Mouse (Mus musculus): ENCODE data around the gene Trmt6. TPM values are rescaled to one million over a fixed set of nuclear protein-coding genes. Genes with fewer than 3 reads are reported as not detected.

Gene Trmt6
- polyA plus RNA-seq, 1 experiment from 2014 or later = 30.8 TPM

GRCm38 (mm10) chr2:132846407-132847358, 30.8 kb upstream of the Trmt6 start, which contains the start of gene Crls1:
Crls1 (plus strand) TSS chr2:132846666.
- Histone ChIP-seq H3K9me3 (ENCODE audit: control insufficient read depth, low read length) (no peaks in the 10 kb centered on the region), H3K9ac (ENCODE audit: low read length) (peak within 1 kb of the TSS; percentile 88), H3K4me2 (ENCODE audit: low read depth) (peak within 1 kb of the TSS; percentile 80), H3K27ac (ENCODE audit: low read depth, low read length) (peak within 1 kb of the TSS; percentile 62; the same call in 1 of the 2 replicates), H3K27me3 (ENCODE audit: control insufficient read depth, insufficient read depth, low read length) (no peaks in the 10 kb centered on the region), H3K4me1 (ENCODE audit: control insufficient read depth, insufficient read depth, low read length) (peaks cover 9% of the 10 kb centered on the region), H3K36me3 (ENCODE audit: control insufficient read depth, insufficient read depth, low read length) (no peaks in the 10 kb centered on the region; the same call in 1 of the 2 replicates), H3K4me3 (ENCODE audit: low read depth, low read length) (peak within 1 kb of the TSS; percentile 94)
- under 1% methylated on average over 68 of the region's 96 CpGs for WGBS
- DNase-seq (ENCODE audit: low spot score) (peak; percentile 96), ATAC-seq (ENCODE audit: insufficient read depth, low FRiP score, low TSS enrichment) (peak; percentile 93)

- no peak for ATAC-seq (ENCODE audit: insufficient read depth, low FRiP score, low TSS enrichment)
- H3K4me3 ChIP-seq (ENCODE audit: low read depth, low read length) = no peak overlapping the region
- no peak for DNase-seq (ENCODE audit: low spot score)
- WGBS = 95% methylated on average over 4 of the region's 4 CpGs
- H3K9ac ChIP-seq (ENCODE audit: low read length) = no peak overlapping the region
- H3K4me2 ChIP-seq (ENCODE audit: low read depth) = no peak overlapping the region
- H3K36me3 ChIP-seq (ENCODE audit: control insufficient read depth, insufficient read depth, low read length) = no peaks in the 10 kb centered on the region
- no peaks in the 10 kb centered on the region for H3K9me3 ChIP-seq (ENCODE audit: control insufficient read depth, low read length)
- no peaks in the 10 kb centered on the region for H3K4me1 ChIP-seq (ENCODE audit: control insufficient read depth, insufficient read depth, low read length)
- H3K27me3 ChIP-seq (ENCODE audit: control insufficient read depth, insufficient read depth, low read length) = no peaks in the 10 kb centered on the region
- H3K27ac ChIP-seq (ENCODE audit: low read depth, low read length) = no peak overlapping the region
Measured at GRCm38 (mm10) chr2:132841071-132841470, 25.2 kb upstream of the Trmt6 start.

DNA sequence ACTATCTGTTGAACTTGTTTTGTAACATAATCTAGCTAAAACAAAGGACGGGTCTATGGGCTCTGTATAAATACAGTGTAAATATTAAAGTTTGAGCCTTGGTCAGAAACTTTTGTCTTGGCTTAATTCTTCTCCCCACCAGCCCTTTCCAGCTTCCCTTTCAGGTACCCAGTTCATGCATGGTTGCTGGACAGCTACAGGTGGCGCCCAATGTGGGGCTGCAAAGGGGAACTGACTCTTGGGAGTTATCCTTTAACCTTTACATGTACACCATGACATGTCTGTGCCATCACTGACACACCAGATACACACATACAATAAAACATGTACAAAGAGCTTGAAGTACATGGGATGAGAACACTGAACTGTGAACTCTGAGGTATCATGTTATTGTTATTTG, 12.9 kb downstream of the Trmt6 start:
- Histone ChIP-seq H3K9me3 (ENCODE audit: control insufficient read depth, low read length) (no peaks in the 10 kb centered on the region), H3K9ac (ENCODE audit: low read length) (no peak overlapping the region), H3K27me3 (ENCODE audit: control insufficient read depth, insufficient read depth, low read length) (no peaks in the 10 kb centered on the region), H3K4me2 (ENCODE audit: low read depth) (no peak overlapping the region), H3K4me1 (ENCODE audit: control insufficient read depth, insufficient read depth, low read length) (no peaks in the 10 kb centered on the region), H3K36me3 (ENCODE audit: control insufficient read depth, insufficient read depth, low read length) (peaks cover 10% of the 10 kb centered on the region), H3K4me3 (ENCODE audit: low read depth, low read length) (no peak overlapping the region), H3K27ac (ENCODE audit: low read depth, low read length) (no peak overlapping the region)
- ATAC-seq (ENCODE audit: insufficient read depth, low FRiP score, low TSS enrichment) (no peak), DNase-seq (ENCODE audit: low spot score) (no peak)
- WGBS = 97% methylated on average over 2 of the region's 2 CpGs

DNA sequence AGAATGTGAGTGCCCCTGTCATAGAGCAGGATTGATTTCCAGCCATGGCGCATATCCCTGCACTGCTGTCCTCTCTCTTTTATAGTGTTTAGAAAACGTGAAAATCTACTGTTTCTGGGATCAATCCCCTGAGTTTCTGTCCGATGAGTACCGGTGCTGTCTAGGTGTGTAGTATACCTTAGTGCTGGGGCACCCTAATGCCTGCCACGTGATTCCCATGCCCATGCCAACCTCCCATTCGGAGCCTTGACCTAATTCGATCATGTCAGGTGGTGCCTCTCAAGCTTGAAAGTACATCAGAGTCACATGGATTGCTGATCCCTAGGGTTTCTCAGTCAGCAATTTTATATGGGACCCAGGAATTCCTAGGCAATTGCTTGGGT, 21.7 kb downstream of the Trmt6 start:
- Histone ChIP-seq H3K9me3 (ENCODE audit: control insufficient read depth, low read length) (no peaks in the 10 kb centered on the region), H3K4me1 (ENCODE audit: control insufficient read depth, insufficient read depth, low read length) (no peaks in the 10 kb centered on the region), H3K4me2 (ENCODE audit: low read depth) (no peak overlapping the region), H3K4me3 (ENCODE audit: low read depth, low read length) (no peak overlapping the region), H3K27ac (ENCODE audit: low read depth, low read length) (no peak overlapping the region), H3K27me3 (ENCODE audit: control insufficient read depth, insufficient read depth, low read length) (no peaks in the 10 kb centered on the region), H3K9ac (ENCODE audit: low read length) (no peak overlapping the region), H3K36me3 (ENCODE audit: control insufficient read depth, insufficient read depth, low read length) (no peaks in the 10 kb centered on the region)
- WGBS = 93% methylated on average over 7 of the region's 7 CpGs
- ATAC-seq (ENCODE audit: insufficient read depth, low FRiP score, low TSS enrichment) (no peak), DNase-seq (ENCODE audit: low spot score) (no peak)

DNA sequence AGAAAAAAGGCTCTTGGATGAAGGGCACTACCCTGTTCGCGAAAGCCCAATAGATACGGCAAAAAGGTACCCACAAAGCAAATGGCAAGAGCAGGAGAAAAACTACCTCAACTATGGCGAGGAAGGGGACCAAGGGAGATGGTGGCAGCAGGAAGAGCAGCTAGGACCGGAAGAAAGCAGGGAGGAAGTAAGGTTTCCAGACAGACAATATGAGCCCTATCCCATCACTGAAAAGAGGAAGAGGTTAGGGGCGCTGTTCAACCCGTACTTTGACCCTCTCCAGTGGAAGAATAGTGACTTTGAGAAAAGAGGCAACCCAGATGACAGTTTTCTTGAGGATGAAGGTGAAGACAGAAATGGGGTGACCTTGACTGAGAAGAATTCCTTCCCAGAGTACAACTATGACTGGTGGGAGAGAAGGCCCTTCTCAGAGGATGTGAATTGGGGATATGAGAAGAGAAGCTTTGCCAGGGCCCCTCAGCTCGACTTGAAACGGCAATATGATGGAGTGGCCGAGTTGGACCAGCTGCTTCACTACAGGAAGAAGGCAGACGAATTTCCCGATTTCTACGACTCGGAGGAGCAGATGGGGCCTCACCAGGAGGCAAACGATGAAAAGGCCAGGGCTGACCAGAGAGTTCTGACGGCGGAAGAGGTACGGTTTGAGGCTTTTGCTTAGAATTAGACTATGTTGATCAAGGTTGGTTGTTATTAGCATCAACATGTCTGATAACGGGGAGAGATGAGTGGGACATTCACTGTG, 22.2 kb downstream of the Trmt6 start:
- Histone ChIP-seq H3K27ac (ENCODE audit: low read depth, low read length) (no peak overlapping the region), H3K4me3 (ENCODE audit: low read depth, low read length) (no peak overlapping the region), H3K4me2 (ENCODE audit: low read depth) (no peak overlapping the region), H3K9ac (ENCODE audit: low read length) (no peak overlapping the region), H3K27me3 (ENCODE audit: control insufficient read depth, insufficient read depth, low read length) (no peaks in the 10 kb centered on the region), H3K4me1 (ENCODE audit: control insufficient read depth, insufficient read depth, low read length) (no peaks in the 10 kb centered on the region), H3K36me3 (ENCODE audit: control insufficient read depth, insufficient read depth, low read length) (no peaks in the 10 kb centered on the region), H3K9me3 (ENCODE audit: control insufficient read depth, low read length) (no peaks in the 10 kb centered on the region)
- DNase-seq (ENCODE audit: low spot score) (no peak), ATAC-seq (ENCODE audit: insufficient read depth, low FRiP score, low TSS enrichment) (no peak)
- 86% methylated on average over 19 of the region's 19 CpGs for WGBS

GRCm38 (mm10) chr2:132784039-132784438, 31.8 kb downstream of the Trmt6 start:
- no peaks in the 10 kb centered on the region for H3K4me1 ChIP-seq (ENCODE audit: control insufficient read depth, insufficient read depth, low read length)

GRCm38 (mm10) chr2:132781439-132782068, 34.3 kb downstream of the Trmt6 start:
- peak; percentile 93 for DNase-seq (ENCODE audit: low spot score)
- WGBS = under 1% methylated on average over 37 of the region's 41 CpGs
- Histone ChIP-seq H3K27ac (ENCODE audit: low read depth, low read length) (peak overlapping the region; percentile 67), H3K9me3 (ENCODE audit: control insufficient read depth, low read length) (no peaks in the 10 kb centered on the region), H3K4me3 (ENCODE audit: low read depth, low read length) (peak overlapping the region; percentile 29), H3K9ac (ENCODE audit: low read length) (peak overlapping the region; percentile 41), H3K27me3 (ENCODE audit: control insufficient read depth, insufficient read depth, low read length) (no peaks in the 10 kb centered on the region), H3K4me1 (ENCODE audit: control insufficient read depth, insufficient read depth, low read length) (no peaks in the 10 kb centered on the region), H3K36me3 (ENCODE audit: control insufficient read depth, insufficient read depth, low read length) (no peaks in the 10 kb centered on the region), H3K4me2 (ENCODE audit: low read depth) (peak overlapping the region; percentile 70)
- peak; percentile 99 for ATAC-seq (ENCODE audit: insufficient read depth, low FRiP score, low TSS enrichment)

More at GRCm38 (mm10) chr2:132784039-132784438, 31.8 kb downstream of the Trmt6 start:
- Histone ChIP-seq H3K4me2 (ENCODE audit: low read depth) (no peak overlapping the region), H3K36me3 (ENCODE audit: control insufficient read depth, insufficient read depth, low read length) (no peaks in the 10 kb centered on the region), H3K27ac (ENCODE audit: low read depth, low read length) (no peak overlapping the region), H3K27me3 (ENCODE audit: control insufficient read depth, insufficient read depth, low read length) (no peaks in the 10 kb centered on the region), H3K9me3 (ENCODE audit: control insufficient read depth, low read length) (no peaks in the 10 kb centered on the region), H3K9ac (ENCODE audit: low read length) (no peak overlapping the region), H3K4me3 (ENCODE audit: low read depth, low read length) (no peak overlapping the region)
- ATAC-seq (ENCODE audit: insufficient read depth, low FRiP score, low TSS enrichment) (no peak), DNase-seq (ENCODE audit: low spot score) (no peak)
- WGBS = 79% methylated on average over 6 of the region's 6 CpGs

GRCm38 (mm10) chr2:132780978-132781377, 34.9 kb downstream of the Trmt6 start, which contains the start of gene Chgb:
Chgb (plus strand) TSS chr2:132781278.
- Histone ChIP-seq H3K9me3 (ENCODE audit: control insufficient read depth, low read length) (no peaks in the 10 kb centered on the region), H3K4me1 (ENCODE audit: control insufficient read depth, insufficient read depth, low read length) (no peaks in the 10 kb centered on the region), H3K36me3 (ENCODE audit: control insufficient read depth, insufficient read depth, low read length) (no peaks in the 10 kb centered on the region), H3K27me3 (ENCODE audit: control insufficient read depth, insufficient read depth, low read length) (no peaks in the 10 kb centered on the region), H3K27ac (ENCODE audit: low read depth, low read length) (peak within 1 kb of the TSS; percentile 67), H3K9ac (ENCODE audit: low read length) (peak within 1 kb of the TSS; percentile 41), H3K4me2 (ENCODE audit: low read depth) (peak within 1 kb of the TSS; percentile 70), H3K4me3 (ENCODE audit: low read depth, low read length) (peak within 1 kb of the TSS; percentile 29)
- 8% methylated on average over 4 of the region's 4 CpGs for WGBS
- ATAC-seq (ENCODE audit: insufficient read depth, low FRiP score, low TSS enrichment) (no peak), DNase-seq (ENCODE audit: low spot score) (no peak)
